In the genomic region with DNA sequence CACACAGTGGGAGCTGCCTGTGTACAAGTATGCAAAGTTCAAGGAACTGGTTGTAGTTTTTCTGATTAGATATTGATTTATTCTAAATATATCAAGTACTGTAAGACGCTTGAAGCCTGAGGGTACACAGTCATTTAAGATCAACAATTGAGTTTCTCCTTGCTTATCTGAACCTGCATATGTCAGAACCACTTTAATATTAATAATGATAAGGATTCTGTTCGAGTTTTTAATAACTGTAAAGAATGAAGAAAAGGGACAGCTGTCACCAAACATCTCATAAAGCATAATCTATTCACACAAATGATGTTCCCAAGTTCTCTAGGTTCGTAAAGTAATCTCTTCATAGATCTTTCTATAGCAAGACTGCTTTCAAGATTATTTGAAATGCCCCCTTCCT, we compare ENCODE assay signal across 26 mouse cellular contexts.
"Had no signal": no experiment of that assay in that cellular context is flagged by ENCODE, and none has a peak within 500 bp of the region (broad histone marks: within the 10 kb centered on the region; RNA-seq: fewer than 3 reads in every experiment).

No protein-coding gene starts in this region.

- H3K27me3 ChIP-seq: kidney, embryonic 15.5 days; liver, embryonic 13.5 days; liver, embryonic 15.5 days had no signal

- H3K4me1 ChIP-seq: liver, embryonic 15.5 days had no signal

- ATAC-seq: hindbrain, embryonic 16.5 days; intestine, embryonic 16.5 days; liver, postnatal 0 days had no signal

- H3K4me2 ChIP-seq: heart, embryonic 11.5 days; hindbrain, embryonic 14.5 days; kidney, embryonic 15.5 days; liver, embryonic 11.5 days; liver, embryonic 13.5 days; liver, embryonic 15.5 days had no signal

- H3K9ac ChIP-seq: hindbrain, embryonic 14.5 days; kidney, embryonic 15.5 days; liver, embryonic 13.5 days; liver, embryonic 15.5 days; liver, postnatal 0 days had no signal

- H3K9me3 ChIP-seq: hindbrain, embryonic 10.5 days; kidney, embryonic 15.5 days; liver, embryonic 13.5 days; liver, embryonic 15.5 days had no signal

- H3K27ac ChIP-seq: gastrocnemius, adult 2 months; heart, adult 2 months; hindbrain, embryonic 10.5 days; hindbrain, embryonic 14.5 days; kidney, embryonic 15.5 days; kidney, postnatal 0 days; liver, embryonic 13.5 days; liver, embryonic 15.5 days had no signal

- H3K4me3 ChIP-seq: gastrocnemius, adult 2 months; heart, adult 2 months; hindbrain, embryonic 10.5 days; kidney, embryonic 15.5 days; liver, embryonic 13.5 days; liver, embryonic 15.5 days had no signal

- H3K36me3 ChIP-seq: hindbrain, embryonic 10.5 days; kidney, embryonic 15.5 days; liver, embryonic 13.5 days; liver, embryonic 15.5 days had no signal

- DNase-seq: gastrocnemius, adult 2 months; gastrocnemius, postnatal 10 days; gastrocnemius, postnatal 25 days; heart, adult 2 months; heart, postnatal 10 days; heart, postnatal 4 days; kidney, adult 11 months; kidney, adult 2 months; kidney, adult 9 months; kidney, postnatal 14 days; kidney, postnatal 36 days; layer of hippocampus, adult 9-11 months; layer of hippocampus, postnatal 36 days; left cerebral cortex, postnatal 4 days; liver; liver, embryonic 13.5 days; liver, postnatal 0 days had no signal
